Mouse (Mus musculus) liver, embryonic 11.5 days (tissue): ENCODE data around the gene Xpo4. TPM values are rescaled to one million over a fixed set of nuclear protein-coding genes. Genes with fewer than 3 reads are reported as not detected.

Experiments
- ATAC-seq: fragments of 200-750 bp; cut with Nextera tagmentation; replicated peaks from 2 replicates; pipeline ENCODE4 v1.8.0; 2017; ENCODE audit warnings: moderate number of reproducible peaks, mild to moderate bottlenecking, moderate TSS enrichment, moderate library complexity; ENCODE audit not compliant: low FRiP score
- DNase-seq: peaks from one replicate; pipeline ENCODE4 v3.0.0-alpha.2; 2017; ENCODE audit warnings: low spot score
- H3K27ac ChIP-seq: fragments of 300-500 bp; sonication (generic); 2 replicates; pipeline ENCODE4 v1.5.1; 2014; ENCODE audit warnings: mild to moderate bottlenecking, low read depth, low read length, control low read depth
- H3K27me3 ChIP-seq: fragments of 300-500 bp; sonication (generic); replicated peaks from 2 replicates; pipeline ENCODE4 v1.6.1; 2014; ENCODE audit warnings: low read length, mixed read lengths; ENCODE audit not compliant: control insufficient read depth, insufficient read depth
- H3K36me3 ChIP-seq: fragments of 300-500 bp; sonication (generic); 2 replicates; pipeline ENCODE4 v1.6.1; 2014; ENCODE audit warnings: mild to moderate bottlenecking, low read length, moderate library complexity, mixed read lengths; ENCODE audit not compliant: control insufficient read depth, insufficient read depth
- H3K4me1 ChIP-seq: fragments of 300-500 bp; sonication (generic); replicated peaks from 2 replicates; pipeline ENCODE4 v1.6.1; 2014; ENCODE audit warnings: low read length, mixed read lengths; ENCODE audit not compliant: control insufficient read depth, insufficient read depth
- H3K4me2 ChIP-seq: fragments of 300-500 bp; sonication (generic); 2 replicates; pipeline ENCODE4 v1.6.1; 2014; ENCODE audit warnings: mild to moderate bottlenecking, control low read depth, moderate library complexity
- H3K4me3 ChIP-seq: fragments of 300-500 bp; sonication (generic); 2 replicates; pipeline ENCODE4 v1.5.1; 2014; ENCODE audit warnings: low read depth, low read length, control low read depth
- H3K9ac ChIP-seq: fragments of 300-500 bp; sonication (generic); 2 replicates; pipeline ENCODE4 v1.6.1; 2014; ENCODE audit warnings: low read depth, low read length, control low read depth
- H3K9me3 ChIP-seq: fragments of 300-500 bp; sonication (generic); 2 replicates; pipeline ENCODE4 v1.6.1; 2016; ENCODE audit warnings: low read length, inconsistent platforms, mixed read lengths; ENCODE audit not compliant: control insufficient read depth
- WGBS: fragments of 180-500 bp; shearing (Covaris S2); extraction: QIAGEN DNeasy Blood & Tissue Kit; methylation state at CpG from one replicate; pipeline ENCODE4 v1.1.7; 2014; 5-methylcytosine and 5-hydroxymethylcytosine counted together
- polyA plus RNA-seq: library from polyadenylated mRNA; unstranded; fragments of >200 nt; fragmentation: Nextera tagmentation; extraction: Ambion mirVana; gene quantifications from 2 replicates; pipeline ENCODE4 v1.2.1, GENCODE M21; 2014

The Xpo4 gene
- polyA plus RNA-seq, 1 experiment from 2014 or later: 40.0 TPM

DNA sequence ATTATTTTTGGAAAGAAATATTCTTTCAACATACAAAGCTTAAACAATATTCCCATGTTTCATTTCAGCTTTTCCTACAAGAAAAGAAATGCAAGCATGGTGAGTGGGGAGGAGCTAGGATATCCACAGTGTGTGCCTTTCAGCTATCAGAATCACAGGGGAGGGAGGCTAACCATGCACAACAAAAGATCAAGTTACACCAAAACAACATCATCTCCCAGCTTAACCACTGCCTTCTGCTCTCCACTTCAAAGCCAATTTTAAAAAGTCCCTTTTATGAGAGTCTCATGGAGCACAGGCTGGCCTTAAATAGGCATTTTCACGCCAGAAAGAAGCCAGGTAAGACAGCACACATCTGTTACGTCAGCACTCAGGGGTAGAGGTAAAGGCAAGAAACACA lies 54.2 kb downstream of the Xpo4 start:
- 82% methylated on average over 2 of the region's 2 CpGs for WGBS
- no peak for DNase-seq
- H3K4me3 ChIP-seq: no peak overlapping the region

DNA sequence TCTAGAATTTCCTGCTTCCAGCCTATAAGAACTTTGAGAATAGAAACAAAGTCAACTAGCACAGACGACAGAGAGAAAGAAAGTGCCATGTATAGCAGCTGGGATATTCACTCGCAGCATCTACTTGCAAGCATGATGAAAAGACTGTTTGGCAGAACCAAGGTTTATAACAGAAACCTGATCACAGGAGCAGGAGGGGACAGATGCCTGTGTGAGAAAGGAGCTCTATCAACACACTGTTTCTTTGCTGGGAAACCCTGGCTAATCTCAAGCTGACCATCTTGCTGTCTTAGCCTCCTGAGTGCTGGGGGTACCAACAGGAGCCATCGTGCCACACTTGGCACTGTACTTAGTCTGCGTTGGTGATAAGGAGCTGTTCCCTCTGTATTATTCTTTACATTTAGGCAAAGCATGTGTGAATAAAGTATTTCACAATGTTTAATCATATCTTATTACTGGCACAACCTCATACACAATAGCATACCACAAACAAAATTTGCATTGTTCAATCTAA lies 55.4 kb downstream of the Xpo4 start:
- no peak for ATAC-seq
- H3K4me1 ChIP-seq: no peaks in the 10 kb centered on the region
- WGBS: 72% methylated on average over 4 of the region's 4 CpGs
- H3K27me3 ChIP-seq: no peaks in the 10 kb centered on the region
- no peak overlapping the region for H3K9ac ChIP-seq
- H3K4me3 ChIP-seq: no peak overlapping the region
- H3K36me3 ChIP-seq: peaks cover 1% of the 10 kb centered on the region; the same call in 1 of the 2 replicates
- no peaks in the 10 kb centered on the region for H3K9me3 ChIP-seq
- H3K27ac ChIP-seq: no peak overlapping the region
- no peak overlapping the region for H3K4me2 ChIP-seq
- no peak for DNase-seq

More for the DNA sequence above, 54.2 kb downstream of the Xpo4 start:
- H3K4me2 ChIP-seq: no peak overlapping the region
- no peak overlapping the region for H3K27ac ChIP-seq
- no peaks in the 10 kb centered on the region for H3K27me3 ChIP-seq
- no peaks in the 10 kb centered on the region for H3K9me3 ChIP-seq
- no peaks in the 10 kb centered on the region for H3K4me1 ChIP-seq
- no peak overlapping the region for H3K9ac ChIP-seq
- H3K36me3 ChIP-seq: no peaks in the 10 kb centered on the region; the same call in 1 of the 2 replicates
- ATAC-seq: no peak

GRCm38 (mm10) chr14:57607500-57607899 lies 57.7 kb downstream of the Xpo4 start:
- no peak for DNase-seq
- no peak overlapping the region for H3K4me2 ChIP-seq

GRCm38 (mm10) chr14:57606663-57607365 lies 58.4 kb downstream of the Xpo4 start:
- ATAC-seq (no peak), DNase-seq (no peak)
- Histone ChIP-seq H3K27ac (no peak overlapping the region), H3K9ac (no peak overlapping the region), H3K9me3 (no peaks in the 10 kb centered on the region), H3K4me1 (no peaks in the 10 kb centered on the region), H3K27me3 (no peaks in the 10 kb centered on the region), H3K36me3 (peaks cover 12% of the 10 kb centered on the region; the same call in 1 of the 2 replicates), H3K4me2 (no peak overlapping the region), H3K4me3 (no peak overlapping the region)
- WGBS: 79% methylated on average over 8 of the region's 8 CpGs

More at GRCm38 (mm10) chr14:57607500-57607899, 57.7 kb downstream of the Xpo4 start:
- H3K4me1 ChIP-seq: no peaks in the 10 kb centered on the region
- 76% methylated on average over 1 of the region's 1 CpGs for WGBS
- H3K9me3 ChIP-seq: no peaks in the 10 kb centered on the region
- no peak for ATAC-seq
- H3K4me3 ChIP-seq: no peak overlapping the region
- no peak overlapping the region for H3K27ac ChIP-seq
- H3K9ac ChIP-seq: no peak overlapping the region
- H3K36me3 ChIP-seq: peaks cover 12% of the 10 kb centered on the region; the same call in 1 of the 2 replicates
- no peaks in the 10 kb centered on the region for H3K27me3 ChIP-seq

- ATAC-seq: no peak
- H3K4me2 ChIP-seq: no peak overlapping the region
- 92% methylated on average over 5 of the region's 5 CpGs for WGBS
Measured at GRCm38 (mm10) chr14:57593279-57593678, 72.0 kb downstream of the Xpo4 start.

DNA sequence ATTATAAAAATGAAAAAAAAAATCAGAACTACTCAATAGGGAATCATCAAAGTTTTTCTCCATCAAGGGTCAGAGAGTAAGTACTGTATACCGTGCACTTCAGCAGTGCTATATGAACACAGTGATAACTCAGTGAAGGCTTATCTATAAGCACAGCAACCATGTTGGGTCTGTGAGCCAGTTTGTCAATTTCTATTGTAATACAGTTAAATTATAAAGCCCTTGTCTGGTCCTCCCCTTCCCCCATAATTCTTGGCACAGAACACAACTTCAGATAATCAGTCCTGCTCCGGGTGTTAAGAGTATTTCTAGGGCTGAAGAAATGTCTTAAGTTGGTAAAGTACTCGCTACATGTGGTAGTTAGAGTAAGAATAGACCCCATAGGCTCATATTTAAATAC lies 73.4 kb downstream of the Xpo4 start:
- ATAC-seq (no peak), DNase-seq (no peak)
- Histone ChIP-seq H3K27me3 (no peaks in the 10 kb centered on the region), H3K4me2 (no peak overlapping the region), H3K4me1 (no peaks in the 10 kb centered on the region), H3K27ac (no peak overlapping the region), H3K4me3 (no peak overlapping the region), H3K9ac (no peak overlapping the region), H3K9me3 (no peaks in the 10 kb centered on the region), H3K36me3 (peaks cover 34% of the 10 kb centered on the region)
- WGBS: 81% methylated on average over 3 of the region's 3 CpGs

More at GRCm38 (mm10) chr14:57593279-57593678, 72.0 kb downstream of the Xpo4 start:
- H3K27ac ChIP-seq: no peak overlapping the region
- H3K9me3 ChIP-seq: no peaks in the 10 kb centered on the region
- peaks cover 25% of the 10 kb centered on the region for H3K36me3 ChIP-seq
- DNase-seq: no peak
- no peaks in the 10 kb centered on the region for H3K27me3 ChIP-seq
- no peak overlapping the region for H3K4me3 ChIP-seq
- H3K4me1 ChIP-seq: no peaks in the 10 kb centered on the region
- H3K9ac ChIP-seq: no peak overlapping the region

DNA sequence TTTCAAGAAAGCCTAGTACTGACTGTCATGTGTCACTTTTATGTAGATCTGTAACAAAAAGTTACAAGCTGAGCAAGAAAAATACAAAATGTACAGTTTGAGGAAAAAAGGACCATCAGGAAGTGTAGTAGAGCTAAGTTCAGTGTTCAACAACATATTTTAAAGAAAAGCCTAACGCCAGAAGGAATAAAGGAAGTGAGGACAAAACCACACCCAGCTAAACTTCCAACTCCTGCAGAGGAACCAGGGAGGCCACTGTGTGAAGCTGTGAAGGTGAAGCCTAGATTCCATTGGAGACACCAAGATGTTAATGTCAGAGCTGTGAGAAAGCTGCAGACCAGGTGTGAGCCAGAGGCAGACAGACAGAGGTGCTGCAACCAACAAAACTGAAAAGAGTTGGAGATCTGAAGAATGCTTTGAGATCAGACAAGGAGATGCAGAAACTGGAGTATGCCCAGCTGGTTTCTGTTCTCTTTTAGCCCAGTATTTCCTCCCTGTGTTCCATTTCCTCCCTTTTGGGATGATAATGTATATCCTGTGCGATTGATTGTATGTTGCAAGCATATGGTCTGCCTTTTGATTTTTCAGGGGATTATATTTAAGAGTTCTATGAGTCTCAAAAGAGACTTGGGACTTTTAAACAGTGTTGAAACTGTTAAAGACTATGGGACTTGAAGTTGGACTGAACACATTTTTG lies 88.7 kb downstream of the Xpo4 start:
- Histone ChIP-seq H3K27ac (no peak overlapping the region), H3K27me3 (no peaks in the 10 kb centered on the region), H3K4me2 (no peak overlapping the region), H3K4me3 (no peak overlapping the region), H3K36me3 (peaks cover 10% of the 10 kb centered on the region), H3K9ac (no peak overlapping the region), H3K4me1 (no peaks in the 10 kb centered on the region), H3K9me3 (no peaks in the 10 kb centered on the region)
- no peak for ATAC-seq
- DNase-seq: no peak
- WGBS: 84% methylated on average over 2 of the region's 2 CpGs

DNA sequence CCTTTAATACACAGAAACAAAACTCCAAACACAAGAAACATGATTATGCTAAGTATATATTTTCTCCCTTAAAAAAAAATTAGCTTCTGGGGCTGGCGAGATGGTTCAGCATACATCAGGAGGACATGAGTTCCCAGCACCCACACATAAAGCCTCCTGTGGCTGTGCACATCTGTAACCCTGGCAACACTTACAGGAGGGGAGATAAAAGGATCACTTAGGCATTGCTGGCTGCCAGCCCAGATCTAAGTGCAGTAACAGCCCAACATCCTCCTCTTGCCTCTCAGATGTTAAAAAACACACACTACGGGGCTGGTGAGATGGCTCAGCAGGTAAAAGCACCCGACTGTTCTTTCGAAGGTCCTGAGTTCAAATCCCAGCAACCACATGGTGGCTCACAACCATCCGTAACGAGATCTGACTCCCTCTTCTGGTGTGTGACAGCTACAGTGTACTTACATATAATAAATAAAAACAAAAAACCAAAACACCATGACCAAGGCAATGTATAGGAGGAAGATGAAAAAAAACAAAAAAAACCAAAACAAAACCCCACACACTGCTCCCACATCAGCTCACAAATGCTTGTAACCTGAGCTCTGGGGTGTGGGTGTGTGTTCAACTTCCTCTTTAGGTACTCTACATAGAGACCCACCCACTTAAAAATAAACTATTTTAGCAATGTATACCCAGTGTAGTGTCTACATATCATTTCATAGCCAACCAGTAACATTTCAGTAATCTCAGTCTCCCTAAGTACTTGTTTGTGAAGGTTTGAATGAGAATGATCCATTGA lies 90.2 kb downstream of the Xpo4 start:
- no peak overlapping the region for H3K4me2 ChIP-seq
- no peaks in the 10 kb centered on the region for H3K27me3 ChIP-seq
- 80% methylated on average over 6 of the region's 6 CpGs for WGBS
- ATAC-seq (no peak), DNase-seq (no peak)
- H3K27ac ChIP-seq: no peak overlapping the region
- H3K9me3 ChIP-seq: no peaks in the 10 kb centered on the region
- H3K36me3 ChIP-seq: peaks cover 10% of the 10 kb centered on the region
- no peak overlapping the region for H3K4me3 ChIP-seq
- H3K9ac ChIP-seq: no peak overlapping the region
- H3K4me1 ChIP-seq: no peaks in the 10 kb centered on the region; the same call in 1 of the 2 replicates
